Mouse (Mus musculus) heart, postnatal 0 days (tissue): ENCODE data around the gene Fndc3a.

Source experiments
- CTCF ChIP-seq: IDR thresholded peaks from 2 replicates; pipeline ENCODE4 v1.5.1; 2016; ENCODE audit warnings: antibody characterized with exemption, control low read depth, low read depth
- EP300 ChIP-seq: IDR thresholded peaks from 2 replicates; pipeline ENCODE4 v1.6.1; 2016; ENCODE audit warnings: antibody characterized with exemption, low read depth

DNA sequence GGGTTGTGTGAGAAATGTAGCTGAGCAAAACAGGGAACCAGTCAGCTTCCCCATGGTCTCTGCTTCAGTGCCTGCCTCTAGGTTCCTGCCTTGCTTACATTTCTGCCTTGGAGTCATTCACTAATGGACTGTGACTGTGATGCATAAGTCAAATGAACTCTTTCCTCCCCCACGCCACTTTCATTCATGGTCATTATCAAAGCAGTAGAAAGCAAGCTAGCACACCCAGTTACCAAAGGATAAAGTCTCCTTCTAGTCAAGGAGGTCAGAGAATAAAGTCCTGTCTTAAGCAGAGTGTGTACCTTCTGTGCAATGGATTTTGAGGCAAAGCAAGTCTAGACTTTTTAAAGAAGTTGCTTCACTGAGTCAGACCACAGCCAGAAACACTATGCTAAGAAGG lies 182.7 kb downstream of the Fndc3a start:
- TF ChIP-seq CTCF (no peak), EP300 (no peak)
